Mouse (Mus musculus): ENCODE data around the gene Rpl23a.
"Not testable (repeated sequence)": the region's sequence is repeated elsewhere in the genome, so short reads cannot be mapped to it uniquely, and the experiment has no call there.

Gene Rpl23a

DNA sequence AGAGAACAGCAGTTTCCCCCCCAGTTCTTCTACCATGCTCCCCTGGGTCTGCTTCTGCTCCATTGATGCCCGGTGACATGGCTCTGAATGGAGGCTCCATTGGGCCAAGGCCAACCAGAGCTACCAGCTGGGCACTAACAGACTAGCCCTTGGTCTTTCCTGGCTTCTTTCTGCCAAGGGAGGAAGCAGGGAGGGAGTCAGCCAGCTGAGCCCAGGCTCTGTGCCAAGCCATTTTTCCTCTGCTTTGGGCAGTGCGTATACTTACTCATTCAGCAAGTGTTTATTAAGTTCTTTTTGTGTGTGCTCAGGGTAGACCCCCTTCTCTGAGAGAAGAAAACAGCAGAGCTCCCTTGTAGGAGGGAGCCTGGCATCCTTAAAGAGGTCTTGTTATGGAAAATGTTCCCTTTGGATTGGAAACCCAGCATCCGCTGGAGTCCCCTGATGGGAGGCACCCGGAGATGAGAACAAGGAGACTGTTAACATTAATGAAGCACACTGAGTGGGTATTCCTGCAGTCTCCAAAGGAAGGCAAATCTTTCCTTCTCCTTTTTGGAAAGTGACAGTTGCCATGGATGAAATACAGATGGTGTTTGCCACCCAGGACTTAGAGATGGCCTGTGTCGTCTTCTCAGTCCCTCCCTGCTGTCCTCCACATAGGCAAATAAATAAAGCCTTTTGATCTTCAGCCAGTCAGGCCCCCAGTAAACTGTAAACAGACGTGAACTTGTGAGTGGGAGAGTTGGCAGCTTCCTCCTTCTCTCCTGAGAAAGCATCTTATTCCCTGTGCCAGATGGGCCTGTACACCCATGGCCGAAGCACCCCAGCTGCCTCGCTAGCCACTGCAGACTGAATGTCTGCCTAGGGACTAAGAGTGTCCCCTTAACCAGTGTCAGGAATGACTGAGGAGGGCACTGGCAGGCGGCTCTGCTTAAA, 30.8 kb downstream of the Rpl23a start:
- in situ Hi-C loops (cut with MboI, MseI): no loop called here

DNA sequence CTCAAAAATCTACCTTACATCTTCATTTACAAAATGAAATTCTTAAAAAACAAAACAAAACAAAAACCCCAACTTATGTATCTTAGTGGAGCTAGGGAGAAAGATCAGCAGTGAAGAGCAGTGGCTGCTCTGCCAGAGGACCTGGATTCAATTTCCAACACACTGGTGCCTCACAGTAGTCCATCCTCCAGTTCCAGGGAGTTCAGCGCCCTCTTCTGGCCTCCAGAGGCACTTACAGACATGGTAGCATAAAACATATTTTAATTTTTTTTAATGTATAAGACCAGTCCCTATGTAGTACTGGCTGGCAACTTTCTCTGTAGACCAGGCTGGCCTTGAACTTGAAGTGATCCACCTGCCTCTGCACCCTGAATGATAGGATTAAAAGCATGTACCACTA, 32.2 kb downstream of the Rpl23a start:
- in situ Hi-C loops (cut with MboI, MseI): no loop called here

DNA sequence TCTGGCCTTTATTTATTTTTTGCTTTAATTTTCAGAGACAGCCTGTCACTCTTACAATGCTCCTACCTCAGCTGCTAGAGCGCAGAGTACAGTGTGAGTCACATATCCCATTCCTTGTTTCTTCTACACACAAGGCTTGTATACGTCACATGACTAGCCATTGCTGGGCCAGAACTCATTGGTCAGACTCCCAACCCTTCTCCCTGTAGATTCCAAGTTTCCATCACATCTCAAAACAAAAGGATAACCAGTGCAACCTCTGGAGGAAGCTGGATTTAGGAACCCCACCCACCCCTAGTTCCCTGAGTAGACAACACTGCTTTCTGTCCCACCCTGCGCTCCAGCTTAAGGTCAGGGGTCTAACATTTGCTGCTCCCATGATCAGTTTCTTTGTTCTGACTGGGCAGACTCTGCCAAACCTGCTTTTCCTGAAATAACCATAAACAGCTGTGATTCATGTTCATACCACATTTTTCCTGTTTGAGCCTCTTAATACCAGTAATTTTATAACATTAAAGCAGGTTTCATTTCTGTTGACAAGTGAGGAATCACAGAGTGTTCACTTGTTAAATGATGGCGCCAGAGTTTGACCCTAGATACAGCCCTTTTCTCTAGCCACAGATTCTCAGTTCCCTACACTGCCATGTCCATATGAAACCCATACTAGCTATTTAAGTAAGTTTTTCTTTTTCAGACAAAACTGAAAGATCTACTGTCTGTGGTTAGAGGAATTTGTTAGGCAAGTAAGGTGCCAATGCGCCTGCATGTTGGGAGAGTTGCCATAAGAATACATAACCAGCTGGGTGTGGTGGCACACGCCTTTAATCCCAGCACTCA, 36.5 kb downstream of the Rpl23a start:
- in situ Hi-C loops (cut with MboI, MseI): loop anchor here (5.0 to 10.0 kb wide), 2 partner anchors 90 to 322 kb away; no protein-coding TSS in a partner anchor

DNA sequence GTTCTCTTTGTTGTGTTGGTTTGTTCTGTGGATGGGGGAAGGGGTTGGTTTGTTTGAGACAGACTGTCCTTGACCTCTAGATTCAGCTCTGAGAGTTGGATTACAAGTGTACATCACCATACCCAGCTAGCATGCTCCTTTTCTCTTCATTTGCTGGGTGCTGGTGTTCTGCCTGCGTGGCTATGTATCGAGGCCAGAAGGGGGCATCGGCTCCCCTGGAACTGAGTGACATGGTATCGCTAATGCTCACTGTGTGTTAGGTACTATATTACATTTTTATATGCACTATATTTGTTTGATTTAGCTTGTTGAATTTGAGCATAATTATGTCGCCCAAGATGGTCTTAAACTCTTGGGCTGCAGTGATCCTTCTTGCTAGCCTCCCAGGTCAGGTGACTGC, 37.2 kb downstream of the Rpl23a start:
- in situ Hi-C loops (cut with MboI, MseI): loop anchor here (5.0 to 10.0 kb wide), 2 partner anchors 89 to 321 kb away; no protein-coding TSS in a partner anchor

DNA sequence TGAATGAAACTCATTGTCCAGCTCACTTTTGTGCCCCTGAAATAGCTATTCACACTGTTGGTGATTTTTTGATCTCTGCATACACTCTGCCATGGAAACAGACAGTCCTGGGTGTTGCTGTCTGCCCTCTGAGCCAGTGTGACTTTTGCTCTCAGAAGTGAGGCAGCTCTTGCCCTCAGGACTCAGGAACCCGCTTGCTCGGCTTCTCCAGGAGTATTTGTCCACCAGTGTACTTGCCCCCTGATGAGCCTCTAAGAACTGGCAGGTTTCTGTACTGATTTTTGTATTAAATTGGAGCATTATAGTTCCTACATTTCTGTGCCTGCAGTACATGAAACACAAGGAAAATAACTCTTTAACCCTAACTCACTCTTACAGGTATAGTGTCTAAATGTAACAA, 39.9 kb downstream of the Rpl23a start:
- in situ Hi-C loops (cut with MboI, MseI): loop anchor here (10.0 kb wide), 1 partner anchor 319 kb away; no protein-coding TSS in a partner anchor

DNA sequence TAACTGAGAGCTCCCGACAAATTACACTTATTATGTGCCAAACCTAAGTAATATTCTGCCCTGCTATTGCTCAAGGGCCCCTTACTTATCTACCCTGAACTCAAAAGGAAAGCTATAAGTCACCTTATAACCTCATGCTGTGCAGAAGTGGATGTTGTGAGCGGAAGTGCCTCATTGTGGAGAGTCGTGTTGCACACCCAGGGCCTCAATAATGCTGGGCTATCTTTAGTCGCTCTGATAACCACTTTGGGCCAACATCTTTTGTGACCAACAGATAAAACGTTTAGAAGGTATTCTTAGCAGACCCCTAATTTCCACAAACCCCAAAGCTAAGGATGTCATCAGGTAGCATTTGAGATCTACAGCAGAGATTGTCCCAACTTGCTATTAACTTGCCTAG, 42.7 kb downstream of the Rpl23a start:
- in situ Hi-C loops (cut with MboI, MseI): loop anchor here (10.0 kb wide), 1 partner anchor 316 kb away; no protein-coding TSS in a partner anchor

DNA sequence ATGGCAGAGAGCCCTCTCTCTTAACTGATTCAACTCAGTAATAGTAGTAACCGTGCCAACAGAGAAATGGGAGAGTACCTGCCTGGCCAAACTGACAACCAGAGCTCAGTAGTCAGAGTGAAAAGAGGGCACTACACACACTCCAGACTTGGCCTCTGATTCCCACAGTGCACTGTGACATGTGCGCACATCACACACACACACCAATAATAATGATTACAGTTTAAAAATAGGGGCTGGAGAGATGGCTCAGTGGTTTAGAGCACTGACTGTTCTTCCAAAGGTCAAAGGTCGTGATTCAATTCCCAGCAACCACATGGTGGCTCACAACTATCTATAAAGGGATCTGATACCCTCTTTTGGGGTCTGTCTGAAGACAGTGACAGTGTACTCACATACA, 45.4 kb downstream of the Rpl23a start:
- in situ Hi-C loops (cut with MboI, MseI): no loop called here

DNA sequence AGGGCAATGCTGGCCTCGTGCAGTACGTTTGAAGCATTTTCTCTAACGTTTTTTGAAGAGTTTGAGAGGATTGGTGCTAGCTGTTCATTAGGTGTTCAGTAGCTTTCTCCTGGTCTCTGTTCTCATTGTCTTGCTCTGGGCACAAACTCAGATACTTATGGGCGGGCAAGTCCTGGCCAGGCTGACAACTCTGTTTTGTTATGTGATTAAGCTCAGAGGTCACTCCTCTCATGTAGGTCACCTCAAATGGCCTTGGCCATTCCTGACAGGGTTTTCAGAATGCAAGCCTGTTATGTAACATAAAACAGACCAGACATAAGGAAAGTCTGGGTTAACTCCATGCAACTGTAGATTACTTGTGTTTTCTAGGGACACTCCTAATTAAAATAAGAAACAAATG, 45.8 kb downstream of the Rpl23a start:
- in situ Hi-C loops (cut with MboI, MseI): no loop called here

DNA sequence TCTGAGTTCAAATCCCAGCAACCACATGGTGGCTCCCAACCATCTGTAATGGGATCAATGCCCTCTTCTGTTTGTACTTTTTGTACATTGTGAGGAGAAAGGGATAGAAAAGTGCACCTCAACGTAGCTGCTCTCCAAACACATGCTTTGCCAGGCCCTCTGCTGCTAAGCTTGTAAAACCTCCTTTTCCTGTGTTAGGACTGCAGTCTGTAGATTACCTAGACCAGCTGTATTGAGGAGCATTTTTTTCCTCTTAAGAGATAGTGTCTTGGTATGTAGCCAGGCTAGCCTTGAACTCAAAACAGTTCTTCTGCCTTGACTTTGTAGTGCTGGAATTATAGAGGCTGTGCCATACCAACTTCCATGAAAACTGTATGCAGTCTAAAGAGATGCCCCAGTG, 47.3 kb downstream of the Rpl23a start:
- in situ Hi-C loops (cut with MboI, MseI): no loop called here

DNA sequence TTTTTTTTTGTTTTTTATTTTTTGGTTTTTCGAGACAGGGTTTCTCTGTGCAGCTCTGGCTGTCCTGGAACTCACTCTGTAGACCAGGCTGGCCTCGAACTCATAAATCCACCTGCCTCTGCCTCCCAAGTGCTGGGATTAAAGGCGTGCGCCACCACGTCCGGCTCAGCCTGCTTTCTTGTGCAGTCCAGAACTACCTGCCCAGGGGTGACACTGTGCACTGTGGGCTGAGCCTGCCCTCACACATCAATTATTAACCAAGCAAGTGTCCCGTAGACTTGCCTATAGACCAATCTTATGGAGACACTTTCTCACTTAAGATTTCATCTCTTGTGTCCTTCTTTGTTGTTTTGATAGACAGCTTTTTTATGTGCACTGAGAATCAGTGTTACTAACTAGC, 48.1 kb downstream of the Rpl23a start:
- in situ Hi-C loops (cut with MboI, MseI): not testable (repeated sequence)

DNA sequence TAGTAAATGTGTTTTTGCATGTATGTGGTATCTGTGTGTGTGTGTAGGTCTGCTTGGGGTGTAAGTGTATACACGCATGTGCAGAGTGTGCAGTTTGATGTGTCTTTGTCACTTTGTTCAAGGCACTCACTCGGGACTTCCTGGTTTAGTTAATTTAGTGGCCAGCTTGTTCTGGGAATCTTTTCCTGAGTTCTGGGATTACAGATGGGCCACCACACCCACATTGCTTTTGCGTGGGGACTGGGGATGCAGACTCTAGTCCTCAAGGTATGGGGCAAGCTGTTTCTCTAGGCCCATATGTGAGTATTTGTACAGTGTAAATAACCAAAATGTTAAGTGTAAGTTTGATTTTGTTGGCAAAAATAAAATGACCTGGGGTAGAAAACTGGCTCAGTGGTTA, 49.0 kb downstream of the Rpl23a start:
- in situ Hi-C loops (cut with MboI, MseI): no loop called here

DNA sequence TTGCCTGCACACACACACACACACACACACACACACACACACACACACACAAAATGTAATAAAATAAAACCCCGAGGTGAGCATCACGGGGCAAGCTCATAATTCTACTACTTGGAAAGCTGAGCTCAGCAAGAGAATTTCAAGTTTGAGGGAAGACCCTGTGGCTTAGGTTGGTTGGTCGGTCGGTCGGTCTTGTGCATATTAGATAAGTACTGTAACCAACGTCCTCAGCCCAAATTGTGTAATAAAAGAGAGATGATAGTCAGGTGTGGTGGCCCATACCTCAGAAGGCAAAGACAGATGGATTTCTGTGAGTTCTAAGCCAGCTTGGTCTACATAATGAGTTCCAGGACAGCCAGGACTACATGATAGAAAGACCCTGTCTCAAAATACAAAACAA, 49.5 kb downstream of the Rpl23a start:
- in situ Hi-C loops (cut with MboI, MseI): no loop called here

All from T-helper 2 cell (primary cell).